Mouse (Mus musculus) spleen, postnatal 10 days (tissue): ENCODE results near the gene Nrm.

Experiments
- DNase-seq, 2 experiments: peaks; one replicate each; pipeline ENCODE4 v3.0.0; 2021 to 2022; ENCODE audit warnings: low spot score in 2 of 2

Gene Nrm

GRCm38 (mm10) chr17:35866911-35867890, 6.1 kb downstream of the Nrm start:
- DNase-seq: peak; percentile 59 to 76

- DNase-seq: peak; percentile 39 to 58
Measured at GRCm38 (mm10) chr17:35868165-35868820, 7.2 kb downstream of the Nrm start.

- no peak for DNase-seq
Measured at GRCm38 (mm10) chr17:35868961-35869345, 7.8 kb downstream of the Nrm start.

DNA sequence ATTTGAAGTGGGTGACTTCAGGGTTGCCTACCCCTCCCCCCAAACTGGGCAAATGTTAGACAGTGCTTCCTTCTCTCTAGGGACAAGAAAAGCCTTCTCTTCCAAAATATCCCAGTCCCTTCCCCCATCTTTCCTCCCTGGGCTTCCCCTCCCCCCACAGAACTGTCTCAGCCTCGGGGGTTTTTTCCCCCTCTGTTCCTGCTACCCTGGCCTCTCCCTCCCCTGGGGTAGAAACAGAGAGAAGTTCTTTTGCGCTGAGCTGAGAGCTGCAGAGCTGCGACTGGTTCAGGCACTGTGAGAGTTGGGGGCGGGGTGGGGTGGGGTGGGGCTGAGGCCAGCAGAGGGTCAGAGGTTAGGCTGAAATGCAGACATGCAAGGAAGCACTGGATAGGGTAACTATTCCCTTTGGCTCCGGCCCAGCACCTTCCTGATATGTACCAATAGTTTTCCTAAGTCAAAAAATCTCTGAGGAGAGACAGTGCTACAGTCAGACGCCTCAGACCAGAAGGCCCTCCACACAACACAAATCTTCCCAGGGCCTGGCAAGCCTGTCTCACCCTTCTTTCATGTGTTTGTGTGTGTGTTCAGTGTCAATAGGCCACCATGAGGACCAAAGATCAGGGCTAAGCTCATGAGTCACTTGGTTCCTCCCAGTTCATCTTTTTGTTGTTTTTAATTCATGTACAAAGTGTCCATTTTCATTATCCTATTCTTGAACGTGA, 8.4 kb downstream of the Nrm start:
- DNase-seq: no peak

GRCm38 (mm10) chr17:35870151-35870883, 9.2 kb downstream of the Nrm start:
- DNase-seq: peak; percentile 51 to 72

DNA sequence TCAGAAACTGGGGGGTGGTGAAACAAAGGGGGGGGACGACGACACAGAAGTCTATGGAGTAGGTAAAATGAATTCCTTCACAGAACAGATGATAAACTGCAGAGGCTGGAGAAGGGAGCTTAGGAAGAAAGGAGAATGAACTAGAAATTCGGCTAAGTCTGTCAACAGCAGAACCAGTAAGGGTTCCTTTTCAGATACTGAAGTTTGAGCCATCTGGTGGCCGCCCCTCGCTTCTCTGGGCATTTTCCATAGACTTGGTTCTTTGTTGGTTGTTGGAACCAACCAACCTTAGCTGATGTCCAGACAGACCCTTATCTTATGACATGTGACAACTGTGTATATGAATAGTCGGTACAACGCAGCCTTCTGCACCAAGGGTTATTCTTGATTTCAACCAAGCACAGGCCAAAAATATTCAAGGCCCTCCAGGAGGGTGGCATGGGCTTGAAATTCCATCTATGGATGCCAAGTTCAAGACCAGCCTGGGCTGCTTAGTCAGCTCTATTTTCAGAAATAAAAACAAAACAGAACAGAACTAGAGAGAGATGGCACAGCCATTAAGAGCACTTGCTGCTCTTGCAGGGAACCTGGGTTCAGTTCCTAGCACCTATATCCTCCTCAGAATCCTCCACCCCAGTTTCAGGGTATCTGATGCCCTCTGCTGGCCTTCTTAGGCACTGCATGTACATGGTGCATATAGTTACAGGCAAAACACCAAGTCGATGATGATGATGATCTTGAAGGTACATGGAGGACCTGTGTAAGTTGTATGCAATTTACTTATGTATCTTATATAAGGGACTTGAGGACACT, 10.0 kb downstream of the Nrm start:
- peak; percentile 38 to 74 for DNase-seq

- peak; percentile 87 to 94 for DNase-seq
Measured at GRCm38 (mm10) chr17:35873774-35874519, 12.8 kb downstream of the Nrm start.

DNA sequence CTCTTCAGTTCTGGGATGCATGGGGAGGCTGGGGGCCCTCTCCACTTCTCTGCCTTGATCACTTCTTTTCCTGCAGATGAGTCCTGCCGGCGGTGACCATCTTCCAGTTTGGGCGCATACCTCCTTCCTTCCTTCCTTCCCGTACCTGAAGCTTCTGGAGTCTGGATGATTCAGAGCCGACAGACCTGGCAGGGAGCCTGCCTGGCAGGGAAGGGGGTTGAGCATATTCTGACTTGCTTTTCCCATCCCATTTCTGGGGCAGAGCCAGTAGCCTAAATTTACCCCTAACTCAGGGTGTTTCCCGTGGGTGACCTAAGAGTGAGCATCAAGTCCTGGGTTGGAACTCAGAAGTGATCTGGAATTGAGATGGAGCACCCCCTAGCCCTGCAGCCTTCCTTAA, 13.6 kb downstream of the Nrm start:
- no peak for DNase-seq

DNA sequence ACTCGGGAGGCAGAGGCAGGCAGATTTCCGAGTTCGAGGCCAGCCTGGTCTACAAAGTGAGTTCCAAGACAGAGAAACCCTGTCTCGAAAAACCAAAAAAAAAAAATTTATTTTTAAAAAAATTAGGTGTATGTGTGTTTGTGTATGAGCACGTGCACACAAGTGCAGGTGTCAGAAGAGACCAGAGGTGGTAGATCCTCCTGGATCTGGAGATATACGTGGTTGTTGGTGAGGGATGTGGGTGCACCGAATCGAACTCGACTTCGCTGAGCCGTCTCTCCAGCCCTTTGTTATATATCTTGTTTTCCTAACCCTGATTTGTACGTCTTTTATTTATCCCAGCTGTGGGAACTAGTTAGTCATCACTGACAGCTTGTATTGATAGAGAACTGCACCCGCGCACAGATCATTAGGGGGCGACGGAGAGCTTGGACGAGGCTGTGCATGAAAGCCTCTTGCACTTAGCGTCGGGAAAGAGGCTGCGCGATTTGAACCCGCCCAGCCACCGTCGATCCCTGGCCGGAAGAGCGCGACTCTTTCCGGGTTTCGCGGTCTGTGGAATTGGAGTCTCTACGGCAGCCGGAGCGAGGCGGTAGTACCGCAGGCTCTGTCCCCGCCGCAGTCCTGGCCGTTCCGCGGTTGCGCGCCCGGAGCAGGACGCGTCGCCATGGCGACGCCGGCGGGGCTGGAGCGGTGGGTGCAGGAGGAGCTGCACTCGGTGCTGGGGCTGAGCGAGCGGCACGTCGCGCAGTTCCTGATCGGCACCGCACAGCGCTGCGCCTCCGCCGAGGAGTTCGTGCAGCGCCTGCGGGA, 18.3 kb downstream of the Nrm start, which contains the start of gene Dhx16:
TSS of gene Dhx16 (plus strand) at position 575 of the 813 bp plus-strand sequence.
- peak; percentile 89 to 98 for DNase-seq

DNA sequence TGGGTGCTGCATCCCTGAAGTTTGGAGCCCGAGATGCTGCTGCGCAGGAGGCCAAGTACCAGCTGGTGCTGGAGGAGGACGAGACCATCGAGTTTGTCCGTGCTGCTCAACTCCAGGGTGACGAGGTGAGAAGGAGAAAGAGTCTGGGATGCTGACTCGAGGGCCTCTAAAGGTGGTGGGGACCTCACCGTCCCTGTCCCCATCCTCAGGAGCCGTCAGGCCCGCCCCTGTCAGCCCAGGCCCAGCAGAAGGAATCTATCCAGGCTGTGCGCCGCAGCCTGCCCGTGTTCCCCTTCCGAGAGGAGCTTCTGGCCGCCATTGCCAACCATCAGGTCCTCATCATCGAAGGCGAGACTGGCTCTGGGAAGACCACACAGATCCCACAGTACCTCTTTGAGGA, 21.8 kb downstream of the Nrm start:
- no peak for DNase-seq

- DNase-seq: no peak
Measured at GRCm38 (mm10) chr17:35883777-35884176, 22.7 kb downstream of the Nrm start.

DNA sequence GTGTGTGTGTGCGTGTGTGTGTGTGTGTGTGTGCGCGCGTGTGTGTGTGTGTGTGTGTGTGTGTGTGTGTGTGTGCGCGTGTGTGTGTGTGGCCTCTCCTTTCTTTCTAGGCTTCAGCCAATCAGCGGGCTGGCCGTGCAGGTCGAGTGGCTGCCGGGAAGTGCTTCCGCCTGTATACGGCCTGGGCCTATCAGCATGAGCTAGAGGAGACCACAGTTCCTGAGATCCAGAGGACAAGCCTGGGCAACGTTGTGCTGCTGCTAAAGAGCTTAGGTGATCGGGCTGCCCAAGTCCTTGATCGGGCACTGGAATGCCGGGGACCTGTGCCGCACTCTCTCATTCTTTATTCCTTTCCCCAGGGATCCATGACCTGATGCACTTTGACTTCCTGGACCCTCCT, 26.6 kb downstream of the Nrm start:
- DNase-seq: no peak

GRCm38 (mm10) chr17:35896781-35897643, 35.9 kb downstream of the Nrm start, which contains the start of gene 2310061I04Rik:
Gene 2310061I04Rik, minus strand, starts transcription at chr17:35897431.
- peak; percentile 82 to 93 for DNase-seq

DNA sequence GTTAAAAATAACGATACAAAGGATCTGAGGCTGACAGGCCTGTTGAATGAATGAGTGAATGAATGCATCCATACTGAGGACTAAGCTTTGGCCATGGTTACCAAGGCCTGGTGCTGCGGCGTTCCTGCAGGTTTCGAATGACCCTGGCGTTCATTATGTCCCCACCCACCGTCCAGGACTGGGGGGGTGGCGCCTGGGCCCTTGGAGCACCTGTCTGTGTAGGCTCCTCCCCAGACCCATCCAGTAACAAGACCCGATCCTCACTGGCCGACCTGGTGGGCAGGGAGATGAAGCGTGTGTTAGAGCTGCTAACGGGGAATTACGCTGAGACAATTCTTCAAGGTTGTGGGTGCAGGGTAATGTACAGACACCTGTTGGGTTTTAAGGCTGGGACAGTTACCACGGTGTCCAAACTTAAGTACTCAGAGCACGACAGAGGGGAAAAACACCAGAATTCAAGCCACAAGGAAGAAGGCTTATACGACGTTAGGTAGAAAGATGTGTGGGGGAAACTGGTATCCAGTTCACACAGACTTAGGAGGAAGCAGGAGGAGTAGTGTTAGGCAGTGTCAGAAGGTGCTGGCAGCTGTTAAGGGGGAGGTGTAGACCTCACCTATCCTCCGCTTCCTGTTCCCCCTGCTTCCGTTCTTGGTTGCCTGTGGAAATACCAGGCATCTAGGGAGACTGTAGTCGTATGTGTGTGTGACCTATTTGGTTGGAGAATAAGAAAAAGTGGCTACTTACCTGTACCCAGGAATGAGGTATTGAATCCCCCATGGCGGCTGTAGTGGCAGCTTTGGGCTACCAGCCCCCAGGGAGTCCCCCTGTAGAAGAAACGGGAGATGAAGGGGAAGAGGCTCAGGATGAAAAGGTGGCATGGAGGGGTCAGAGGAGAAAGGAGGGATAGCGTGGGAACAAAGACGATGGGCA, 36.8 kb downstream of the Nrm start:
- peak in 1 of 2 experiments; percentile 27 for DNase-seq

- no peak for DNase-seq
Measured at GRCm38 (mm10) chr17:35900636-35901035, 39.5 kb downstream of the Nrm start.

DNA sequence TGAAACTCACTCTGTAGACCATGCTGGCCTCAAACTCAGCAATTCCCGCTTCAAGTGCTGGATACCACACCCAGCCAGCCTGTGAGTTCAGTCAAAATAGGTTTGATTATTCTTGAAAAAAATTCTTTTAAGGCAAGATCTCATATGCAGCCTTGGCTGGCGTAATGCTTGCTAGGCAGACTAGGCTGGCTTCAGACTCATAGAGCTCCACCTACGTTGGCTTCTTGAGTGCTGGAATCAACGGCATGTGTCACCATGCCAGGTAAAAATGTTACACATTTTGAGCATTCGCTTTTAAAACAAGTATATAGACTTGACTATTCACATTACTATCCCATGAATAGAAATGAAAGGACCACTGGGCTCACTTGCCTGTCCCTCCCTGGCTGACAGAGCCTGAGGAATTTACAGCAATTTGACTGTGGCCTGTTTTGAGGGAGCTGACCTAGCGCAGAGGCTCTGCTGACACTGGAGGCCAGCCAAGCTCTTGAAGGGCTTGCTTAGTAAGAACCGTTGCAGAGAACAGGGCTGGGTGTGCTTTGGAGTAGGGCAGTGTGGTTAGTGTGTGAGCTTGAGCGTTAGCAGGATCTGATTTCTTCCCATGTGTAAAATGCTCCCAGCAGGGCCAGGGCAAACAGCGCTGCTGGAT, 42.3 kb downstream of the Nrm start:
- no peak for DNase-seq
